Mouse (Mus musculus) G1E (cell line): Measurements from ENCODE around the gene Gm10310. TPM values are rescaled to one million over a fixed set of nuclear protein-coding genes. Genes with fewer than 3 reads are reported as not detected.

Experiments
- ATAC-seq: 2 replicates; pipeline ENCODE4 v1.8.0; 2016; ENCODE audit warnings: mild to moderate bottlenecking; ENCODE audit not compliant: insufficient number of reproducible peaks, poor library complexity, low FRiP score, severe bottlenecking; ENCODE audit errors: extremely low read depth
- DNase-seq: peaks from one replicate; pipeline ENCODE4 v3.0.0; 2012; ENCODE audit warnings: low spot score
- H3K27me3 ChIP-seq: 2 replicates; pipeline ENCODE4 v1.6.1; 2012; ENCODE audit warnings: mild to moderate bottlenecking, low read length, inconsistent platforms; ENCODE audit not compliant: insufficient read depth
- H3K36me3 ChIP-seq: replicated peaks from 2 replicates; pipeline ENCODE3; 2012; ENCODE audit warnings: mild to moderate bottlenecking, inconsistent platforms
- H3K4me1 ChIP-seq: 2 replicates; pipeline ENCODE4 v1.6.1; 2012; ENCODE audit warnings: low read depth, low read length, inconsistent platforms, mixed read lengths; ENCODE audit not compliant: insufficient read depth
- H3K4me3 ChIP-seq: 2 replicates; pipeline ENCODE4 v1.5.1; 2012; ENCODE audit warnings: low read depth, mild to moderate bottlenecking, inconsistent platforms, low read length, moderate library complexity, mixed read lengths
- H3K9me3 ChIP-seq: replicated peaks from 2 replicates; pipeline ENCODE4 v1.6.1; 2012; ENCODE audit warnings: inconsistent platforms
- CTCF ChIP-seq: IDR thresholded peaks from 2 replicates; pipeline ENCODE4 v1.5.1; 2012; ENCODE audit warnings: low read depth, low read length, inconsistent platforms, mixed read lengths
- GATA1 ChIP-seq: IDR thresholded peaks from 2 replicates; pipeline ENCODE4 v1.6.1; 2012; ENCODE audit warnings: borderline replicate concordance, low read length, inconsistent platforms, mixed read lengths
- GATA2 ChIP-seq: IDR thresholded peaks from 2 replicates; pipeline ENCODE4 v1.6.1; 2012; ENCODE audit warnings: low read depth, low read length, inconsistent platforms, borderline replicate concordance
- POLR2AphosphoS5 ChIP-seq: IDR thresholded peaks from 2 replicates; pipeline ENCODE4 v1.6.1; 2012; ENCODE audit warnings: low read depth, low read length, inconsistent platforms; ENCODE audit not compliant: insufficient replicate concordance
- TAL1 ChIP-seq: conservative IDR thresholded peaks from 2 replicates; pipeline ENCODE4 v1.6.1; 2012; ENCODE audit warnings: low read depth, low read length, inconsistent platforms, mixed read lengths
- polyA plus RNA-seq: library from polyadenylated mRNA; stranded (reverse); fragments of >175 nt; gene quantifications from 2 replicates; pipeline ENCODE4 v1.2.3, GENCODE M21; 2012
- total RNA-seq, 2 experiments: library from RNA; stranded (forward) in 1 of 2; stranded (reverse) in 1 of 2; fragments of 200-1000 nt in 1 of 2; fragments of >200 nt in 1 of 2; fragmentation: Nextera tagmentation in 1 of 2; gene quantifications; 2 replicates each; pipeline ENCODE4 v1.2.3; 2014 to 2017

The Gm10310 gene
- total and polyA plus RNA-seq, 3 experiments, result 0.22 TPM; not detected in 2

GRCm38 (mm10) chr10:129949000-129949399 is 35.9 kb downstream of the Gm10310 start, which contains the start of gene Olfr818:
Olfr818 (minus strand) TSS chr10:129949100.
- Histone ChIP-seq H3K4me1 (no peaks in the 10 kb centered on the region), H3K27me3 (no peaks in the 10 kb centered on the region), H3K4me3 (no peak within 1 kb of the TSS), H3K36me3 (no peaks in the 10 kb centered on the region), H3K9me3 (no peaks in the 10 kb centered on the region)
- no peak for DNase-seq
- TF ChIP-seq CTCF (no peak), POLR2AphosphoS5 (no peak), GATA2 (no peak), GATA1 (no peak), TAL1 (no peak)
- no peak for ATAC-seq

Other genes with a start within 250 kb of the Gm10310 start
Only the 20 nearest of the 22 such genes appear.
- not detected in 2 replicates for gene Olfr807, start 227.3 kb downstream of the Gm10310 start, total RNA-seq (2014; fragmentation: Nextera tagmentation)
- gene Olfr807, start 227.3 kb downstream of the Gm10310 start, total RNA-seq (2017), result 0.23 TPM in 1 of 2 replicates, not detected in the other
- not detected in 2 replicates for gene Olfr807, start 227.3 kb downstream of the Gm10310 start, polyA plus RNA-seq
- gene Olfr808, start 219.6 kb downstream of the Gm10310 start, total RNA-seq (2014; fragmentation: Nextera tagmentation), result not detected in 2 replicates
- gene Olfr808, start 219.6 kb downstream of the Gm10310 start, total RNA-seq (2017), result 0.12 and 0.22 TPM in 2 replicates
- not detected in 2 replicates for gene Olfr808, start 219.6 kb downstream of the Gm10310 start, polyA plus RNA-seq
- not detected in 2 replicates for gene Olfr809, start 210.4 kb downstream of the Gm10310 start, total RNA-seq (2014; fragmentation: Nextera tagmentation)
- gene Olfr809, start 210.4 kb downstream of the Gm10310 start, total RNA-seq (2017), result 0.27 TPM in 1 of 2 replicates, not detected in the other
- gene Olfr809, start 210.4 kb downstream of the Gm10310 start, polyA plus RNA-seq, result not detected in 2 replicates
- not detected in 2 replicates for gene Olfr810, start 190.1 kb downstream of the Gm10310 start, total RNA-seq (2014; fragmentation: Nextera tagmentation)
- gene Olfr810, start 190.1 kb downstream of the Gm10310 start, total RNA-seq (2017), result 0.05 and 0.06 TPM in 2 replicates
- not detected in 2 replicates for gene Olfr810, start 190.1 kb downstream of the Gm10310 start, polyA plus RNA-seq
- not detected in 2 replicates for gene Olfr811, start 180.7 kb downstream of the Gm10310 start, total RNA-seq (2014; fragmentation: Nextera tagmentation)
- 0.12 and 0.16 TPM in 2 replicates for gene Olfr811, start 180.7 kb downstream of the Gm10310 start, total RNA-seq (2017)
- gene Olfr811, start 180.7 kb downstream of the Gm10310 start, polyA plus RNA-seq, result not detected in 2 replicates
- not detected in 2 replicates for gene Olfr812, start 139.0 kb downstream of the Gm10310 start, total RNA-seq (2014; fragmentation: Nextera tagmentation)
- not detected in 2 replicates for gene Olfr812, start 139.0 kb downstream of the Gm10310 start, total RNA-seq (2017)
- not detected in 2 replicates for gene Olfr812, start 139.0 kb downstream of the Gm10310 start, polyA plus RNA-seq
- gene Olfr813, start 129.7 kb downstream of the Gm10310 start, total RNA-seq (2014; fragmentation: Nextera tagmentation), result not detected in 2 replicates
- 0.22 and 0.35 TPM in 2 replicates for gene Olfr813, start 129.7 kb downstream of the Gm10310 start, total RNA-seq (2017)
- not detected in 2 replicates for gene Olfr813, start 129.7 kb downstream of the Gm10310 start, polyA plus RNA-seq
- not detected in 2 replicates for gene Olfr814, start 105.2 kb downstream of the Gm10310 start, total RNA-seq (2014; fragmentation: Nextera tagmentation)
- 0.05 and 0.06 TPM in 2 replicates for gene Olfr814, start 105.2 kb downstream of the Gm10310 start, total RNA-seq (2017)
- gene Olfr814, start 105.2 kb downstream of the Gm10310 start, polyA plus RNA-seq, result not detected in 2 replicates
- not detected in 2 replicates for gene Olfr815, start 79.2 kb downstream of the Gm10310 start, total RNA-seq (2014; fragmentation: Nextera tagmentation)
- gene Olfr815, start 79.2 kb downstream of the Gm10310 start, total RNA-seq (2017), result not detected in 2 replicates
- 0.07 TPM in 1 of 2 replicates, not detected in the other for gene Olfr815, start 79.2 kb downstream of the Gm10310 start, polyA plus RNA-seq
- not detected in 2 replicates for gene Olfr816, start 69.5 kb downstream of the Gm10310 start, total RNA-seq (2014; fragmentation: Nextera tagmentation)
- gene Olfr816, start 69.5 kb downstream of the Gm10310 start, total RNA-seq (2017), result 0.17 TPM in 1 of 2 replicates, not detected in the other
- gene Olfr816, start 69.5 kb downstream of the Gm10310 start, polyA plus RNA-seq, result not detected in 2 replicates
- not detected in 2 replicates for gene Olfr818, start 36.0 kb downstream of the Gm10310 start, total RNA-seq (2014; fragmentation: Nextera tagmentation)
- 0.29 TPM in 1 of 2 replicates, not detected in the other for gene Olfr818, start 36.0 kb downstream of the Gm10310 start, total RNA-seq (2017)
- gene Olfr818, start 36.0 kb downstream of the Gm10310 start, polyA plus RNA-seq, result not detected in 2 replicates
- not detected in 2 replicates for gene Olfr819, start 17.8 kb downstream of the Gm10310 start, total RNA-seq (2014; fragmentation: Nextera tagmentation)
- 0.12 and 0.16 TPM in 2 replicates for gene Olfr819, start 17.8 kb downstream of the Gm10310 start, total RNA-seq (2017)
- gene Olfr819, start 17.8 kb downstream of the Gm10310 start, polyA plus RNA-seq, result not detected in 2 replicates
- not detected in 2 replicates for gene Olfr247, start 8.9 kb downstream of the Gm10310 start, total RNA-seq (2014; fragmentation: Nextera tagmentation)
- not detected in 2 replicates for gene Olfr247, start 8.9 kb downstream of the Gm10310 start, total RNA-seq (2017)
- not detected in 2 replicates for gene Olfr247, start 8.9 kb downstream of the Gm10310 start, polyA plus RNA-seq
- not detected in 2 replicates for gene Olfr820, start 27.6 kb upstream of the Gm10310 start, total RNA-seq (2014; fragmentation: Nextera tagmentation)
- gene Olfr820, start 27.6 kb upstream of the Gm10310 start, total RNA-seq (2017), result 0.27 TPM in 1 of 2 replicates, not detected in the other
- gene Olfr820, start 27.6 kb upstream of the Gm10310 start, polyA plus RNA-seq, result not detected in 2 replicates
- gene Olfr821, start 45.3 kb upstream of the Gm10310 start, total RNA-seq (2014; fragmentation: Nextera tagmentation), result not detected in 2 replicates
- not detected in 2 replicates for gene Olfr821, start 45.3 kb upstream of the Gm10310 start, total RNA-seq (2017)
- gene Olfr821, start 45.3 kb upstream of the Gm10310 start, polyA plus RNA-seq, result not detected in 2 replicates
- gene Olfr822, start 86.1 kb upstream of the Gm10310 start, total RNA-seq (2014; fragmentation: Nextera tagmentation), result not detected in 2 replicates
- gene Olfr822, start 86.1 kb upstream of the Gm10310 start, total RNA-seq (2017), result 0.06 and 0.11 TPM in 2 replicates
- not detected in 2 replicates for gene Olfr822, start 86.1 kb upstream of the Gm10310 start, polyA plus RNA-seq
- not detected in 2 replicates for gene Olfr823, start 130.3 kb upstream of the Gm10310 start, total RNA-seq (2014; fragmentation: Nextera tagmentation)
- gene Olfr823, start 130.3 kb upstream of the Gm10310 start, total RNA-seq (2017), result not detected in 2 replicates
- not detected in 2 replicates for gene Olfr823, start 130.3 kb upstream of the Gm10310 start, polyA plus RNA-seq
- not detected in 2 replicates for gene Olfr824, start 144.9 kb upstream of the Gm10310 start, total RNA-seq (2014; fragmentation: Nextera tagmentation)
- 0.27 TPM in 1 of 2 replicates, not detected in the other for gene Olfr824, start 144.9 kb upstream of the Gm10310 start, total RNA-seq (2017)
- gene Olfr824, start 144.9 kb upstream of the Gm10310 start, polyA plus RNA-seq, result not detected in 2 replicates
- not detected in 2 replicates for gene Olfr825, start 181.7 kb upstream of the Gm10310 start, total RNA-seq (2014; fragmentation: Nextera tagmentation)
- gene Olfr825, start 181.7 kb upstream of the Gm10310 start, total RNA-seq (2017), result 0.12 and 0.27 TPM in 2 replicates
- gene Olfr825, start 181.7 kb upstream of the Gm10310 start, polyA plus RNA-seq, result not detected in 2 replicates
- not detected in 2 replicates for gene Olfr826, start 199.1 kb upstream of the Gm10310 start, total RNA-seq (2014; fragmentation: Nextera tagmentation)
- 0.16 TPM in 1 of 2 replicates, not detected in the other for gene Olfr826, start 199.1 kb upstream of the Gm10310 start, total RNA-seq (2017)
- gene Olfr826, start 199.1 kb upstream of the Gm10310 start, polyA plus RNA-seq, result not detected in 2 replicates